Mouse (Mus musculus) olfactory bulb, adult 2 months (tissue): ENCODE measurements around the gene Gatm.

Experiments used
- CTCF ChIP-seq: fragments of 200-500 bp; IDR thresholded peaks from 2 replicates; pipeline ENCODE4 v1.5.1; 2012; ENCODE audit warnings: low read depth, mild to moderate bottlenecking, low read length, moderate library complexity; ENCODE audit not compliant: insufficient read depth
- POLR2A ChIP-seq: fragments of 200-500 bp; IDR thresholded peaks from 2 replicates; pipeline ENCODE4 v1.6.1; 2012; ENCODE audit warnings: mild to moderate bottlenecking, low read depth, low read length, moderate library complexity; ENCODE audit not compliant: insufficient read depth

- TF ChIP-seq CTCF (no peak), POLR2A (no peak)
These were observed 24.8 kb downstream of the Gatm start for GRCm38 (mm10) chr2:122586258-122586657.
